Mouse (Mus musculus): ENCODE measurements around the gene Myh9.

- TF ChIP-seq GATA1 (IDR thresholded peaks at IDR 0.05; ENCODE audit: borderline replicate concordance, low read length), result no peak
- TF ChIP-seq FLI1 (IDR thresholded peaks at IDR 0.05; ENCODE audit: low read length), result no peak
Observed at GRCm38 (mm10) chr15:77806565-77807263, 35.3 kb downstream of the Myh9 start.

Measured in megakaryocyte, embryonic 14.5 days (primary cell).